Mouse (Mus musculus): Measurements from ENCODE around the gene Lair1.

Lair1 gene

GRCm38 (mm10) chr7:3962017-3962416 lies 101.0 kb downstream of the Lair1 start:
- DNase-seq, result no peak

- no peak for DNase-seq
Observed at GRCm38 (mm10) chr7:3957387-3957786, 105.6 kb downstream of the Lair1 start.
